Mouse (Mus musculus) A20 (cell line): ENCODE results near the gene Selenof.

Experiments used
- DNase-seq: peaks from one replicate; pipeline ENCODE4 v3.0.0-alpha.2; 2011; ENCODE audit warnings: low read depth, low spot score

Selenof gene

DNA sequence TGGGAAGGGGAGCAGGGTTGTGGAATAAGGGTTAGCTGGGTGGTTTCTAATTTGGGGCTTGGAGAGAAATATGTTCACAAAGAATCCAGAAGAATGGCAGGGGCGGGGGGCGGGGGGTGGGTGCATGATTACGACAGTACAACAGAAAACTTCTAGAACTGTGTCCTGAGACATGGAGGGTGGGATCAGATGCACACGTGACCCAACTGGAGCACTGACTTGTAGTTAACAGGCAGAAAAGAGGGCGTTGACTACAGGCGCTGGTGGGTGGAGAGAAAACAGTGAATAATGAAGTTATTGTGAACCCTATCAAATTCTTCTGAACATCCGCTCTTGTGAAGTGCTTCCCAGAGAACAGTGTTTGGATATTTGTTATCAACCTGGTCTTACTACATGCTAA lies 6.2 kb upstream of the Selenof start:
- no peak for DNase-seq

DNA sequence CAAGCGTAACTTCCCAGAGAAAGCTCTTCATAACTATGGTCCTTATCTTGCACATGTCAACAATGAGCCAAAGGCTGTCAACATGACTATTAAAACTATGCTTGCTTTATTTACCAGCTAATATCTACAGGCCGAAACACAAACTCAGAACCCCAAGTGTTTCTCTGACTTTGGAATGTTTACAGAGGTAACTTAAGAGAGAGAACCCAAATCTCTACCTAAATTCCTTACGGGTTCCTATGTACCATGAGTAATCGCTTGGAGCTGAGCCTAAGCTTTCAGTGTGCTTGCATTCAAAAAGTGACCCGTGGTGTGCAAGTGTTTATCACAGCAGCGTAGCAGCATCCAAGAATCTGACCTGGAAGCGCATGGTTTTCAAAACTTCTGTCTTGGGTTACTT lies 4.9 kb upstream of the Selenof start:
- DNase-seq: no peak

DNA sequence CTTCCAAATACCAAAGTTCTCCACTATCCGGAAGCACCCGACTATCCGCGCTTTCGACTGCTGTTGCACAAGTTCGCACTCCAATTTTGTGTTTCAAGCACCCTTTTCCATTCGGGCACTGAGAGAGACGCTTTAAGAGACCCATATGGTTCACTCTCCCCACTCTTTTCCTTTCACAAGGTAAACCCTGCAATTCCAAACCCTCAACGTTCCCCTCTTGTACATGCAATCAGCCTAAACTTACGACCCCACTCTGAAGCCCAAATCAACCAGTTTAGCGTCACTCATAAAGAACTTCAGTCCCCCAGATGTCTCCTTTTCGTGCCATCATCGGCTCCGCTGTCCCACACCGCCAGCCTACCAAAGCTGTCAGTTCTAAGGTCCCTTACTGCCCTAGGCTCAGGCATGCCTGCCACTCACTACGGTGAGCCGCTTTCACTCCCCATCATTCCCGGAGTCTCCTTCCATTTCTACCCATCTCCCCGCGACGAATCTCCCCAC lies 1.2 kb upstream of the Selenof start:
- peak; percentile 57 for DNase-seq

DNA sequence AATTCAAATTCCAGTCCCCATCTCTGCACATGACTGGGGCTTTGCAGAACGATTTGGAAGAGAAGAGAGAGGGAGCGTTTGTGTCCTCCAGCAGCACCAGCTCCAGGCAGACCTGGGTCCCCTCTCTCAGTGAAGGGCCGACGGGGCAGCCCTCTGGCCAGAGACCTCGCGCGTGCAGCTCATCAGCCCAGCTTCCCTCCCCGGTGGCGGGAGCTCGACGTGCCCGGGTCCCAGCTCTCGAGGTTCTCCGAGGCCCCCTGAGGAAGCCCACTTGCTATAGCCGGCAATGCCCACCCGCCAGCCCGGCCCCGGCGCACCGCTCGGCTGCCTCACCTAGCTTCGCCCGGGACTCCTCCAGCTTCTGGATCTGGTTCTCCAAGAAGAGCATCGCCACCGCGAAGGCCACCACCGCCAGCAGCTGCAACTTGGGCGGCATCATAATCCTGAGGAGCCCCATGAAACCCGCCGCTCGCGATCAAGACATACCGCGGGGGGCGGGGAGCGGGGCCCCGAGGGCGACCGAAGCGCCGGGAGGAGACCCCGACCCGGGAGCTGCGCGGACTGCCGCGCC lies 618 bp upstream of the Selenof start:
- DNase-seq: peak; percentile 73

DNA sequence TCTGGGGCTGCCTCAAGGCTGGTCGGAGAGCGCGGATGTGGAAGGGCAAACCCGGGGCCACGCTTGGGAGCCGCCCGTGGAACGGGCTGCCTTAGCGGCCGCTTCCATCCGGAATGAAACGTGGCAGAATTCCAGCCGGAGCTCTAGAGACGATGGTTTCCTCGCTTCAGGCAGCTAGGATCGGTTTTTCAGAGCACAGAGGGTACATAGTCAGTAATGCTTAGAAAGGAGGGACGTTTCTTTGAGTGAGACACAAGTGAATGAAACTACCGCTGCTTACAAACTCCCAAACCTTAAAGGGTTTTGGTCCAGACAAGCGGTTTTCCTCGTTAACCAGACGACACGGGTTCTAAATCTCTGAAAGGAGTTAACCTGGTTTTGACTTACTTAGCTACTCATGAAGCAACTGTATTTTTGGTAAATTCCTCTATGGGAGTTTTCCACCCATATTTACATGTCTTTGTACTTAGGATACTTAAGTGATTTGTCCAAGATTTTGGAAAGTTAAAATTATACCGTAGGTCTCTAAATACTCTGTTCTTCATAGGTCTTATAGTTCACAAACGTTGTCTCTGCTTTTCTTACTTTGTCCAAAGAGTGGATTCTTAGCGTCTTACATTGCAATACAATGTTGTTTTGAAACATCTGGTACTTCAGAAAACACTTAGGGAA lies 848 bp downstream of the Selenof start:
- DNase-seq: no peak

DNA sequence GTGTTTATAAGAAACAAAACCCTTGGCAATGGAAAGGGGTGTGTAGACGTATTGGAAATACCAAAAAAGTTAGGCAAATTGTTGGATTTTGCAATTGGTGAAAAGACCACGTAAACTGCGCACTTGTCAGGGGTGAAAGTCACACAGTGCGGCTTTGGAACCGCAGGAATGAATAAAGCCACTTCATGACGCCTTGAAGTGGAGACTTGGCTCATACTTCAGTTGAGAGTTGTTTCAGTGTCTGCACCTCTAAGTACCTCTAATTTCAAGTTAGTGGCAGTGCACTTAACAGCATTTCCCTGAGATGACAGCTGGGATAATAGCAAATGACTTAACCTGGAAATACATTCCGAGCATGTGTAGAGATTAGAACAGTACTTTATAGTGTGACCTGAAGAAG lies 4.2 kb downstream of the Selenof start:
- DNase-seq: no peak

DNA sequence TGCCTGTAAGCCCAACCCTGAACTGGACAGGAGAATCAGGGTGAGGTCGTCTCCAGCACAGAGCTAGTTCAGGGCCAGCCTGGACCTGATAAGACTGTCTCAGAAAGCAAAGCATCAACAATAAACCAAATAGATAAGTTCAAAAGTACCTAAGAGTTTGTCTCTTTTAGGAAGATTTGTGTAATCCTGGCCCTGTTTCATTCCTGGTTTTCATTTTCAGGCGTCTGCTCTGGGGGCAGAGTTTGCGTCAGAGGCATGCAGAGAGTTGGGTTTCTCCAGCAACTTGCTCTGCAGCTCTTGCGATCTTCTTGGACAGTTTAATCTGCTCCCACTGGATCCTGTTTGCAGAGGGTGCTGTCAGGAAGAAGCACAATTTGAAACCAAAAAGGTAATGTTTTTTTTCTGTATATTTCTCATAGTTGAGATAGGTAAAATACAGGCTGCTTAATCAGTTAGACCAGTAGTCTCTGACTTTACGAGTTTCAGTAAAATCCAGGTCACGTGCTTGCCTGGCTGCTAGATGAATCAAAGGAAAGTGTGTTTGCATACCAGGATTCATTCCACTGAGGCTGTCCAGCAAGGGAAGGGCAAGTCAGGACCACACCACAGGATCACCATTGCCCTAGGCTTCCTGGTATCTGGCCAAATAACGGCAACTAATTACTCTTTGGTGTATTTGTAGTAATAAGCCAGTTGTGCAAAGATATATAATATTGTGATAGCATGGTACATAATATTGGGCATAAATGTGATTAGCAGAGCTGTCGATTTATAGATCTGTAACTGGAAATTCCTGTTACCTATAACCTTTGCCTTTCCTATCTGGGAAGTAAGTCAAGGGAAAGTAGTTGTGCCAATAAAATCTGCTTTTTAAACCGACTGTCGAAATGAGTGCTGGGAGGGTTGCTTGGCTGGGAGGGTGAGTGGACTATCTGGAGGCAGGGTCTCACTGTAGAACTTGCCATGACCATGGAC lies 7.5 kb downstream of the Selenof start:
- DNase-seq: no peak

DNA sequence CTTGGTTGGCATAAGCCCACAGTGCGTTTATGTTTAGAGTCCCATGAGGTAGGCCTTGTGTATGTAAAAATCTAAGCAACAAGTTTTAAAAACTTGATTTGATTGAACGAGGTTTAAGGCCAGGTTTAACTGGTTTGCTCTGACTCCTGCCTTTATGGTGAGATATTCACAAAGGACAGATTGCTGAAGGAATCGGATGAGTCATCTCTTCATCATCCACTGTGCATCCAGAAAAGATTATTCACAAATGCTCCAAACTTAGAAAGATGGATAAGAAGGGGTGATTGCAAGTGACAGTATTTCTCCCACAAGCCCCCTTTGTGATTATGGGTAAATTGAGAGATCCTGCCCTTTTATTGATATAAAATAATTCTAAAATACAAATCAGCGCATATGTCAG lies 8.8 kb downstream of the Selenof start:
- DNase-seq: no peak

DNA sequence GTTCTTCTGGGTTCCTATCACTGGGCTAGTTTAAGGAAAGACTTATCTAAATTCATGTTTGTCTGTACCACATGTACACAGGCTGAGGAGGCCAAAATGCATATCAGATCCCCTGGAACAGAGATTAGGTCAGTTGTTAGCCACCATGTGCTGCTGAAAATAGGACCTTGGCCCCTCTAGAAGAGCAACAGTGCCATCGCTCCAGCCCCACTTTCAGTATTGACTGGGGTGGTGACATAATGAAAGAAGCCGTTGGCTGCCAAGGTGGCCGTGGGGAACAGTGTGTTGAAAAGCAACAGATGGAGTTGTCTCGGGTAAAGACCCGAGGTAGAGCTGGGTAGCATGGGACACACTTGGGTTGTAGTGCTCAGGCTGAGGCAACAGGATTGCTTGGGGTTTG lies 9.7 kb downstream of the Selenof start:
- DNase-seq: no peak

DNA sequence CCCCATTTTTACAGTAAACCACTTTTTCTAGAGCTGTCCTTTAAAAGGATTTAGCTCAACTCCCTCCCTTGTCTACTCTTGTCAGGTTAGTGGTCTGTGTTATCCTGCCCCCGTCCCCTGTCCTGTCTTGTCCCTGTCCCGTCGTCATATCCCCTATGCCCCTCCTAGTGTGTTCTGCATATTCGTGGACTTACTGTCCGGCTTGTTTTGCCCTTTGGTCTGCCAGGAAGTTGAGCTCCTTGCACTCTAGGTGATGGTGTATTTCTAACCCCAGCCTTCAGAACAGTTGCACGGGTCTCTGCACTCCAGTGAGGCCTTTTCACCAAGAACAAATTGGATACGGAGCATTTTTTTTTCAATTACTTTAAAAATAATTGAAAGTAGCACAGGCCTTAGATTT lies 10.2 kb downstream of the Selenof start:
- DNase-seq: no peak

DNA sequence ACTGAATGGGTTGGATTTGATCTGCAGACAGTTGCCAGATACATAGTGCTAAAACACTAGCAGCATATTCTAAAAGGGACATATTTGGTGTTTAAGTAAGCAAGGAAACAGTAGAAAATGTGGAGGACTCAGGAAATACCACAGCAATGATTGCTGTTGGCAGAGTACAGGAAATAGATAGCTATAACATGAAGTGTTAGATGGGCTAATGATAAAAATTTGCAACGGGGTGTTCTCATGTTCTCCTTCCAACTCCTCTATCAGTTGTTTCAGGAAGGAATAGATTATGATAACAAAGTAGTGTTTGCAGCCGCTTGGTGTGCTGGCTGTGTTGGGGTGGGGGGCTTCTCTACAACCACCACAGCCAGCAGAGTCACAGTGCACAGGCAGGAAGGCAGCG lies 11.7 kb downstream of the Selenof start:
- DNase-seq: no peak

DNA sequence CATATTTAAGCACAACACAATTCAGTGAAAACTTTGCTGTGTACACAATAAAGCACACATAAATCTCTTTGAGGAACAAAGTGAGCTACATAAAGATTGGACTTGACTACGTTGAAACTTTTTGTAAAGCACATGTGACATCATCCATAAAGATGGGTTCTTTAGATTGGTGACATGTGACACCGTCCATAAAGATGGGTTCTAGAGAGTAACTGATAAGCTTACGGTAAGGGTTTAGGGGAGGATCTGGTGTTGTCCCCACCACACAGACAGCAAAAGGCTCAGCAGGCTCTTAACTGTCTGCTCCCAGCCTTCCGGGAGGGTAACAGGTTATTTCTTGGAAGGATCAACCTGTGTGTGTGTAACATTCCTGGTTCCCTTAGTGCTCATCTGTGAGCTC lies 12.2 kb downstream of the Selenof start:
- no peak for DNase-seq

DNA sequence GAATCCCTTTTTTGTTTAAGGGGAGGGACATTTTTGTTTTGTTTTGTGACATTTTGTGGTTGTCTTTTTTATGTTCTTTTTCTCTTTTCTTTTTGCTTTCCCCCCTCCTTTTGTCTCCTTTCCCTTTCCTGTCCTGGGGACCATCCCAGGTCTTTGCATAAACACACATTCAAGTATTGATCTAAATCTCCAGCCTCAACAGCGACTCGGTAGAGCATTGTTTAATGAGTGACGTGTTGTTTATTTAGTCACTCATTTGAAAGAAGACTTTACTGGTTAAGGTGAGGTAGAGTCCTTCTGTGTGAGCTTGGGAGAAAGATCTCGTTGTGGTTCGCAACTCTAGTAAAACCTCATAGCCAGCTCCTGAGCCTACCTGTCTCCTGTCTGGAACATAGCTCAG lies 13.7 kb downstream of the Selenof start:
- no peak for DNase-seq

DNA sequence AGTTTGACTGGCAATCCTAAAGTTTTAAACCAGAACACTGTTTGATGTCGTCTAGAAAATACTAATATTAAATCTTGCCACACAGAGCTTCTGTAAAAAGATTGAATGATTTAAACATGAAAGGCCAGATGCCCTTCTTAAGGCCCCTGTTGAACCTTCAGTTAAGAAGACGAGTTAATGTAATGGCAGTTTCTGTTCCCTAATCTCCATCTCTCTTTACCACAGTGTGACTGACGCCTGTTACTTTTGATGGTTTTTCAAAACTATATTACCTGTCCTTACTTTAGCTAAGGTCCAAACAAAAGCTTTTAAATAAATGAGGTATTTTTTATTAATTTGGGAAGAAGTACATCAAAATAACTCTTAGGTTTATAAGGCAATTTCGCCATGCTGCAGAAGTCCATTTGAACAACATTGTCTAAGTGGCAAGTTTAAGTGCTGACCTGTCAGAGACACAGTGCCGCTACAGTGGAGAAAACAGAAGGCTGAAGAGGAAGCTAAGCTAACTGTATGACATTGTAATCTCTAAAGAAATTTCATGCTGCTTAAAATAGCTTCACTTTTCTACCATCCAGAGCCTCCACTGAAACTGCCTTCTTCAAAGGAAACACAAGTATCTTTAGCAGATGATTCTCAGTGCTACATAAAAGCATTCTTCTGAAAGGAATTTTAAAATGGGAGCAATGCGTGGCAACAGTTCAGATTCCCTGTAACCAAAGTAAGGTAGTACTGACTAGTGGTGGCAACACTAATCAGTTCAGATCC lies 14.9 kb downstream of the Selenof start:
- DNase-seq: peak; percentile 79

DNA sequence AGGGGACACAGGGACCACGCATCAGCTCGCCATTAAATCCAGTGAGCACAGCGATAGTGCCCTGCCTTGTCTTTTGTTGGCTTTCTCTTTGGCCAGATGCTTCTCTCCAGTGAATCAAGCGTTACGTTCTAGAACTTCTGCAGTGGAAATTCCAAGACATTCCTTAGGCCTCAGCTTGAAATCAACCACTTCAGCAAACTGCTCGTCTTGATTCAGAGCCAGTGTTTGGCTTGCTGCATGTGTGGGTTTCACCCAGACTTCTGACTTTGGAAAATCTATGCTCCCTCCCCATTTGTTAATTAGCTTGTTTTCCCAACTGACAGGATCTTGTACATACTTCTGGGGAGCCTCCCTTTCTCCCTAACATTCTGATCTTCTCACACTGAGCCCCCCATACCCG lies 16.6 kb downstream of the Selenof start:
- DNase-seq: no peak

DNA sequence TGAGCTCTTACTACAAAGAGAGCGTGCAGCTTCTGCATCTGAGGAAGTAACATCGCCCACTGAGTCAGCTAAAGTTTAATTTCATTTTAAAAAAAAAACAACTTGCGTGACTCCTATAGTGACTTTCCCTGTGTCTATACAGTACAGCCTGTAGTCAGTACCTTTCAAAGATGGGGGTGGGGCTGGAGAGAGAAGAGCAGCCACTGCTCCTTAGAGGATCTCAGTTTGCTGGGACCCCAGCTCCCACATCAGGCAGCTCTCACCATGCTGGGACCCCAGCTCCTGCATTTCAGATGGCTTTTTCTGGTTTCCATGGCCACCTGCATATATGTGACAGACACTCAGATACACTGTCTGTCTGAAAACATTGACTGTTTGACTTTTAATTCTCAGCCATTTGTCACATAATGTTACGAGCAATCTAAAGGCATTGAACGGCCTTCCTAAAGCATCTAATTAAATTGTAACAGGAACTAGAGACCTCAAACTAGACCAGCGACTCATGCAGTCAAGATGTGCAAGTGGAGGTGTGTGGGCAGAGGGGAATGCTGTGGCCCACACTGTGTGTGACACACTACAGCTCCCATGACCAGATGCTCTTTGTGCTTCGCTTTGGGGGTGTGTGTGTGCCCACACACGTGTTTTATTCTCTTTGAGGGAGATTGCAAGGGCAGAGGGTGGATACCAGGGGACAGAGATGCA lies 19.2 kb downstream of the Selenof start:
- no peak for DNase-seq

DNA sequence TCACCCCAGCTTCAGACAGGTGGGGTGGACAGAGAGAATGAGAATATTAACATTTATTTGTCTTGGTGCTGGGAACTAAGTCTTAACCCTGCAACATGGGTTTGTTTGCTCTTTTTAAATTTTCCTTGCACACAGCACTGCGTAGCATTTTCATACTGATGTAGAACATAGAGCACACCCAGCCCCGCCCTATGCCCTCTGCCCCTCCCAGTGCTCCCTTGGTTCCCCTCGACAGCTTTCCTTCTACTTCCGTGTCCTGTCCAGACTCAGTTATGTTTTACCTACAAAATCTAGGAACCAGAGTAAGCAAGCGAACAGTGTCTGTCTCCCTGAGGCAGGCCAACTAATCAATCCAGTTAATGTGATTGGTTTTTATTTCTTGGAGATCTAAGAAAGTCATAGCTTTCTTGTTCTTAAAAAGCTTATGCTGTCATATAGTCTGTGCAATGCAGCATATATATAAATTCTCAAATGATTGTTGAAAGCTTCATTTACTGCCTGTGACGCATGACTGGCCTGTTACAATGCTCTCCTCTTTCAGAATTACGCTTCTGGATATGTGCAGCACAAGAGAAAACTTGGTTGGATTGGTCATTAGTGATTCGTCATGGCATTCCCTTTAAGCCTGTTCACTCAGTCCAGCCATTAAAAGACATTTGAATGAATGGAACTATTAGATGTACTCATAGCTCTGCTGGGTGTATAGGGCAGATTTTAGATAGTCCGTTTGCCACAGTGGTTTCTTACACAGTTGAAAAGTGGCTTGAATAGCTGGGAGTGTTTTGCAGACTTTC lies 23.1 kb downstream of the Selenof start:
- DNase-seq: no peak

DNA sequence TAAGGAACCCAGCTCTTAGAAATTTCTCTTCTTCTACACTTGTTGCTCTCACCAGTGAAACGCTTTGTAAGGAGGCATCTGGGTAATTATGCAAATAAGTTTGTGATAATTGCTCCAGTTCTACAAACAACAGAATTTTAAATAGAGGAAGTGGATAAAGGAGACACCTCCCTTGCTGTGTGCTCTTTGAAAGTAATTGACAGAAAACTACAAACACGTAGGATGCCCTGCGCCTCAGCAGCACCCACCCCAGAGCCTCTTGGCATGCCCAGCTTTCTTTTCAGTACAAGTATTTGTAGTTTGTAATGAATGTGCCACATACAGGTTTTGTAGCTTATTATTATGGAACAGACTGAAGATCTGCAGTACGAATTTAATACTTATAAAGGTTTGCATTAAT lies 27.0 kb downstream of the Selenof start:
- DNase-seq: peak; percentile 45

DNA sequence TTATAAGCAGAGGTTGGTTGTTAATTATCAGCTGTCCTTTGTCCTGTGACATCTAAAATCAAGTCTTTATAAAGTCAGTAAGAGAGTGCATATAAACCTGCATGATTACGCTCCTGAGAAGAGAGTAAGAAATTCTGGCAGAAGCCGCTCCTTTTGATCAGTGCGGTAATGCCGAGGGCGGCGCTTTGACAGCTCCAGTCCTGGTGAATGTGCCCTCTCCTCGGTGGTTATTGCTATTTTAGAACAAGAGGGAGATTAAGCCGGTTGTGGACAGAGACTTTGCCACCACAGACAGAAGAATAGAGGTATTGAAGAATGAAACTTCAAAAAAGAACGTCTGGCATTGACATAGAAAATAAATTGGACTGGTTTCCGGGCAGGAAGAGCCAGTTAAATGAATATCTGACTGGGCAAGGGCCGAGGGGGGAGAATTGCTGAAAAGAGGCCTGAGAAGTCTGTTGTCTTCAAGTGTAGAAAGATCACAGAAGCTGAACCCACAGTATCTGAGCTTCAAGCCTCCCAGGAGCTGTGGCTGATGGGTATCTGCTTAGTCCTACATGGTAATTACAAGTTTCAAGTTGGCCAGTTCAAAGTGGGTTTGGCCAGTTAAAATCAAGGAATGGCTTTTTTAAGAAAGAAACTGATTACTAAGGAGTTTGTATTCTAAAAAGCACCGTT lies 27.8 kb downstream of the Selenof start:
- DNase-seq: no peak

DNA sequence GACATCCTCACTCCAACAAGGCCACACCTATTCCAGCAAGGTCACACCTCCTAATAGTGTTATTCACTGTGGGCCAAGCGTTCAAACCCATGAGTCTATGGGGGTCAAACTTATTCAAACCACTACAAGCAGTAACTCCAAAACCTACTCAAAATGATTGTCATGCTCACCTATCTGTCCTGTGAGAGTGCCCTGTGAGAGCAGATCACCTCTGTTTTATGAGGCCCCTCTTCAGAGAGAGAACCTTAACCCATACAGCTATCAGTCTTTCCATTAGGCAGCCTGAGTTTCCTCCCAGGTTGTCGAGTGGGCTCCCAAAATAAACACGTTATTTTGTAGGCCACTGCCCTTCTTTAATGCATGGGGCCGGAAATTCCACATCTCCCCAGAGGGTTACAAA lies 32.3 kb downstream of the Selenof start:
- DNase-seq: no peak
